Mouse (Mus musculus): ENCODE data around the gene Gorasp1.
A peak's percentile ranks its signal among the peaks of the same experiment; 100 is the strongest.

Gene Gorasp1

GRCm38 (mm10) chr9:119937005-119937773, at the start of gene Gorasp1, which contains the start of gene Ttc21a:
Gorasp1 (minus strand) TSS chr9:119937565.
Ttc21a (plus strand) TSS chr9:119937606.
- peak; percentile 89 for DNase-seq (ENCODE audit: extremely low read depth, insufficient read length, low spot score)

GRCm38 (mm10) chr9:119985881-119986574, 48.7 kb upstream of the Gorasp1 start:
- no peak for DNase-seq (ENCODE audit: extremely low read depth, insufficient read length, low spot score)

- DNase-seq (ENCODE audit: extremely low read depth, insufficient read length, low spot score): peak; percentile 38
Observed at GRCm38 (mm10) chr9:119984536-119985011, 47.2 kb upstream of the Gorasp1 start, which contains the start of gene Csrnp1. Csrnp1 (minus strand) TSS chr9:119984658.

GRCm38 (mm10) chr9:119983585-119984535, 46.5 kb upstream of the Gorasp1 start:
- peak; percentile 83 for DNase-seq (ENCODE audit: extremely low read depth, insufficient read length, low spot score)

DNA sequence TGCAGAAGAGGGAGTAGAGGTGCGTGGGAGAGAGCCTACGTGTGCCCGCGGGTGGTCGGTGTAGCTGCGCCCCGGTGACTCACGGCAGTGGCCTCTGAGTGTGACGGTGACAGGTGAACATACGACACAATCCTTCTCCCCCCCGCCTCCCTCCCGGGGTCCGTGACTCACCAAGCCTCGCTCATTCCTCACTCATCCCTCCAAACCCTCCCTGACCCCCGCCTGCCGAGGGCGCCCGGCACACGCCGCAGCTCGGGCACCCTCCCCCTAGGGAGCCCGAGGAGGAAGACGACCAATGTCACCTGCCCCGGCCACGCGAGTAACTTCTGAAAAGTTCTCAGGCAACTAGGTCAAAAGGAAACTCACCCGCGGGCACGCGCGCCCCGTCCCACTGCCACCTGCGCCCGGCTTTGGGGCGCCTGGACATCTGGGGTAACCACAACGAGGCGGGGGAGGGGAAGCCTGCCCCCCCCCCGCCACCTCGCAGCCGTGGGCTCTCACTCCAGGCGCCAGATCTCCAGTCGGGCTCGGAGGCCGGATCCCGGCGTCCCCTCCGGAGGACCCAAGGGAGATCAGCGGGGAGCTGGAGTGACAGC, 45.7 kb upstream of the Gorasp1 start:
- peak; percentile 85 for DNase-seq (ENCODE audit: extremely low read depth, insufficient read length, low spot score)

DNA sequence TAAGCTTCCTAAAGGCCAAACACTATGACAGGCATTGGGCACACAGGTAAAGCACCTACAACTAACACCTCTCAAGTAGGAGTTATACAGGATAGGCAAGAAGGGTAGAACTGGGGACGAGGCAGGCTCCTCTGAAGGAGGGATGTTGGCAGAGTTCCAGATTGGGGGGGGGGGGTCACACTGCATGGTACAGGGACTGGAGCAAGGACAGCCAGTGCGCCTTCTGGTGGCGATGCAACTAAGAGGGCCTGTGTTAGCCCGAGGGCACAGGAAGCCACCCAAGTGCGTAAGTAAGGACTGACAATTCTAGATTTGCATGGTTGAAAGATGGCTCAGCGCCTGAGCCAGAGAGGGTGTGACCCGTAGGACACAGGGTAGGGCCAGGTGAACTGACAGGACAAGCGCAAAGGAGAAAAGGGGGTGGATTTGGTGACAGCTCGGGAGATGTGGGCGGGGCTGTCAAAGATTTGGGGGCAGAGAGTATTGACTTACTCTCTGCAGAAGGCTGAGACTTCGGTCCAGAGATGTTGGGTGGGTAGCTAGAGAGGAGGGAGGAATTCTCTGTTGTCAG, 45.0 kb upstream of the Gorasp1 start:
- peak; percentile 72 for DNase-seq (ENCODE audit: extremely low read depth, insufficient read length, low spot score)

- peak; percentile 75 for DNase-seq (ENCODE audit: extremely low read depth, insufficient read length, low spot score)
Observed at GRCm38 (mm10) chr9:119981183-119982179, 44.1 kb upstream of the Gorasp1 start.

DNA sequence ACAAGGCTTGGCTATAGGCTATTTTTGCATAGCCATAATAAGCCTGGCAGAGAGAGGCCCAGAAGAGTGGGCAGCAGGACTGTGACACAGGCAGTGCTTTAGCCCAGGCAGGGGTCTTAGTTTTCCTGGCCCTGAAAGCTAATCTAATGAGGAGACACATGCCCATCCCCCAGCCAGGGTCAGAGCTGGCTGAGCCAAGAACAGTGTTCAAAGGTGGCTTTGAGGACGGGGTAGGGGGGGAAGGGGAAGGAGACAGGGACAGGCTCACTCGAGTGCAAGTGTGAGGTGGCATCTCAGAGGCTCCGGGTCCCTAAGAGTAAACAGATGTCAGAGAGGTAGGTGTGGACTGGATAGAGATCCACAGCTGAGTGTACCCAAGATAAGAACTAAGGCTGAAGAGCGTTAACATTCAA, 43.4 kb upstream of the Gorasp1 start:
- no peak for DNase-seq (ENCODE audit: extremely low read depth, insufficient read length, low spot score)

DNA sequence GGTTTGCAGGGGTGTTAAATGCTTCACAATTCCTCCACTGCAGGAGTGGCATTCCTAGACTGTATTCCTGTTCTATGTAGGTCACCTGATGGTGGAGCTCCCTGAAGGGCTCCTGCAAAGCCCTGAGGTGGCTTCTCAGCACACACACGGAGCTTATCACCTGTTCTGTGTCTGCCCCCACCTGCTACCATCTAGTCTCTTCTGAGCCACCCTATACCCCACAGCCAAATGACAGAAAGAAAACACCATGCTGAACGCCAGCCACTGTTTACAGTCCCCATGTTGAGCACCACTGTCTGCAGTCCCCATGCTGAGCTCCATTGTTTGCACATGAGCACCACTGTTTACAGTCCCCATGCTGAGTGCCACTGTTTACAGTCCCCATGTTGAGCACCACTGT, 42.4 kb upstream of the Gorasp1 start:
- DNase-seq (ENCODE audit: extremely low read depth, insufficient read length, low spot score): no peak

GRCm38 (mm10) chr9:119978811-119979441, 41.6 kb upstream of the Gorasp1 start:
- DNase-seq (ENCODE audit: extremely low read depth, insufficient read length, low spot score): no peak

DNA sequence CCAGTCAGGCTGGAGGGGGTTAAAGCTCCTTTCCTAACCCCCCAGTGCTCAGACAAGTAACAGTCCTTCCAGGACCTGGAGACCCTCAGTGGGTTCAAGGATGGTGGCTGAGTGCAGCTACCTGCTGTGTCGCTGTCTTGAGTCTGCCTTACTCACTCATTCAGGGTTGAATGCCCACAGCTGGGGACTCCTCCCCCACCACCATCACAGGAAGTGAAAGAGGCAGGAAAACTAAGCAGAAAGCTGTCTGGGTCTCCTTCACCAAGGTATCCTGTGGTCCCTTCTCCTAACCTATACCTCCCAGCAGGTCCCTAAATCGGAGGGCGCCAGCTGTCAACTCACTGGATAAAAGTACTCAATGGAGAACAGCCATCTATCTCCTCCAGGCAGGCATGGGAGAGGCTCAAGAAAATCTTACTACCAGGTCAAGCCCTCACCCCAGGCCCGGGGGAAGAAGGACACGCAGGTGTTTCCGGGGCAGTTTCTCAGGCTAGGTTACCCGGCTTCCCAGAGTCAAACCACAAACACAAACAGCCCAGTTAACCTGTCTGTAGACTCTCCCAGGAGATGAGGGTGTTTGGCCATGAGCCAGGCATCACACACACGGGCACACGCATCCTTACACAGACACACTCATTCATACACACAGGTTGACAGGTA, 40.9 kb upstream of the Gorasp1 start:
- DNase-seq (ENCODE audit: extremely low read depth, insufficient read length, low spot score): no peak

DNA sequence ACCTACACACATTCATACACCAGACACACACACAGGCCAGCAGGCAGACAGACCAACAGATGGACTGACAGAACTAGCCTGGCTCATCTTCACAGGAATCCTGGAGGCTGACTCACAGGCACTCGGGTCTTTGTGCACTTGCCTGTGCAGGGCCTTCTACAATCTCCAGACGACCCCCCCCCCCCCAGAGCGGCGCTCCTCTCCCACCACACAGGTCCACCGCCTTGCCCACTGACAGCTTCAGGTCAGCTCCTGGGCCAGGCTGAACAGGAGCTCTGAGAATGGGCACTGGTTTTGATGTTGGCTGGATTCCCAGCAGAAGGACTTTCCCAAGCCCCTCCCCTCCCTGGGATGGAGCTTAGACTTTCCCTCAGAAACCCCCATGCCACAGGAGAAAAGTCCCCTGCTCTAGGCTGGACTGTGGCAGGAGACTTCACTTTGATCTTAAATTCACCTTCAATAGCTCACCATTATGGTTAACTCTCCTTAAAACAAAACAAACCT, 40.2 kb upstream of the Gorasp1 start:
- no peak for DNase-seq (ENCODE audit: extremely low read depth, insufficient read length, low spot score)

GRCm38 (mm10) chr9:119976704-119977556, 39.6 kb upstream of the Gorasp1 start:
- DNase-seq (ENCODE audit: extremely low read depth, insufficient read length, low spot score): no peak

DNA sequence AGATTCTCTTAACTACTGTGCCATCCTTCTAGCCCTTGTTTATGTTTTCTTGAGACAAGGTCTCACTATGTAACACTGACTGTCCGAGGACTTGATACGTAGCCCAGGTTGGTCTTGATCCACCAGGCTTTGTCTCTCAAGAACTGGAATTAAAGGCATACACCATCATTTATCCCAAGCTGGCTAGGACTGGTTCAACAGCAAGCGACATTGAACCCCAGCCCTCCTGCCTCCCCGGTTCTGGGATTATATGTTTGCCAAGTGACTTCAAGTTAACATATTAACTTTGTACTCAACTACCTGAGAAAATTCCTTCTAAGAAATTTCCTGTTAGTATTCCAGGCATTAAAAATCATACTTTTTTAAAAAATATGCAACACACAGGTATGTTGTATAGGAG, 37.9 kb upstream of the Gorasp1 start:
- DNase-seq (ENCODE audit: extremely low read depth, insufficient read length, low spot score): no peak

GRCm38 (mm10) chr9:119974609-119975008, 37.2 kb upstream of the Gorasp1 start:
- DNase-seq (ENCODE audit: extremely low read depth, insufficient read length, low spot score): no peak

- no peak for DNase-seq (ENCODE audit: extremely low read depth, insufficient read length, low spot score)
Observed at GRCm38 (mm10) chr9:119973869-119974520, 36.6 kb upstream of the Gorasp1 start.
